Mouse (Mus musculus): ENCODE results near the gene Jdp2. TPM values are rescaled to one million over a fixed set of nuclear protein-coding genes. Genes with fewer than 3 reads are reported as not detected.

Jdp2 gene
- total and polyA plus RNA-seq, 2 experiments, result 1.1 to 1.6 TPM

- no peaks in the 10 kb centered on the region for H3K36me3 ChIP-seq (ENCODE audit: control insufficient read depth, insufficient read depth, low read length)
- TF ChIP-seq CTCF (IDR thresholded peaks at IDR 0.05; ENCODE audit: low read depth, low read length) (no peak), POLR2A (IDR thresholded peaks at IDR 0.05; ENCODE audit: extremely low read depth, insufficient read depth, low read length) (no peak)
- H3K79me2 ChIP-seq (ENCODE audit: control insufficient read depth, insufficient read depth, low read length), result no peaks in the 10 kb centered on the region
- H3K27ac ChIP-seq (replicated peaks; ENCODE audit: insufficient read depth, low read depth, low read length), result no peak overlapping the region
- H3K4me1 ChIP-seq (ENCODE audit: control insufficient read depth, insufficient read depth, low read length), result peaks cover 4% of the 10 kb centered on the region
- H3K4me3 ChIP-seq (ENCODE audit: insufficient read depth, low read depth, low read length), result no peak overlapping the region
- 86% methylated on average over 9 of the region's 9 CpGs for WGBS
- H3K27me3 ChIP-seq (ENCODE audit: control insufficient read depth, insufficient read depth, low read length), result no peaks in the 10 kb centered on the region
- H3K9ac ChIP-seq (ENCODE audit: low read depth, low read length), result no peak overlapping the region
- no peak for DNase-seq (ENCODE audit: extremely low read depth, low read depth, low spot score)
These were observed 4.9 kb downstream of the Jdp2 start for GRCm38 (mm10) chr12:85603767-85604166.

DNA sequence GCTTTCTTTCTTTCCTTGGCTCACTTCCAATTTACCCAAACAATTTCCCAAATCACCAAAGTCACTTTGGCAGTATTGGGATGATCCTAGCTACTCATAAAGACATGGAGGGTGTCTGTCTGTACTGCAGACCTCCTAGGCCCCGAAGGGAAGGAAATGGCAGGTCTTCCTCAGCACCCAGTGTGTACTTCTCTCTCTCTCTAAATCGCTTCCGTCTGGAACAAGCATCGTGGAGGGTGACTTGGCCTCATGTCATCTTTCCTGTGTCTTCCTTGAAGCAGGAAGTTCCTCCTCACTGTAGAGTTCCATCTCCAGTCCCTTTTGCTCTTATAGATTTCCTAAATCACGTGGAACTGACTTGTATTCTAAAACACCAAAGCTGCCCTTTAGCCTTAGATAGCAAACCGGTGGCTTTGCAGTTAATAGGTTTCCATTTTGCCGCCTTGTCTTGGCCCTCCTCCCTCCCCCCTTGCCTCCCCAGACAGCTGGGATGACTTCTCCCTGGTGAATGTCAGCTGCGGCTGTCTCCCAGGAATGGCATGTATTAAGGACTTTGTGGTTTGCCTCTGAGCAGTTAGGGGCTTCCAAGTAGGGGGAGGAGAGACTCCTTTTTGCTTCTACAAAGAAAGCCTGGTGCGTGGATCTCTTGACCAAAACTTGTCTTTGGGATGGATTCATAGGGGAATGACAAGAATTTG, 5.6 kb downstream of the Jdp2 start:
- H3K27me3 ChIP-seq (ENCODE audit: control insufficient read depth, insufficient read depth, low read length), result no peaks in the 10 kb centered on the region
- H3K36me3 ChIP-seq (ENCODE audit: control insufficient read depth, insufficient read depth, low read length), result no peaks in the 10 kb centered on the region
- H3K4me3 ChIP-seq (ENCODE audit: insufficient read depth, low read depth, low read length), result no peak overlapping the region
- peak; percentile 40 for DNase-seq (ENCODE audit: extremely low read depth, low read depth, low spot score)
- TF ChIP-seq CTCF (IDR thresholded peaks at IDR 0.05; ENCODE audit: low read depth, low read length) (no peak), POLR2A (IDR thresholded peaks at IDR 0.05; ENCODE audit: extremely low read depth, insufficient read depth, low read length) (no peak)
- peaks cover 4% of the 10 kb centered on the region for H3K4me1 ChIP-seq (ENCODE audit: control insufficient read depth, insufficient read depth, low read length)
- H3K79me2 ChIP-seq (ENCODE audit: control insufficient read depth, insufficient read depth, low read length), result no peaks in the 10 kb centered on the region
- no peak overlapping the region for H3K27ac ChIP-seq (replicated peaks; ENCODE audit: insufficient read depth, low read depth, low read length)
- no peak overlapping the region for H3K9ac ChIP-seq (ENCODE audit: low read depth, low read length)
- WGBS, result 66% methylated on average over 9 of the region's 9 CpGs

- Histone ChIP-seq H3K79me2 (ENCODE audit: control insufficient read depth, insufficient read depth, low read length) (no peaks in the 10 kb centered on the region), H3K4me3 (ENCODE audit: insufficient read depth, low read depth, low read length) (no peak overlapping the region), H3K27me3 (ENCODE audit: control insufficient read depth, insufficient read depth, low read length) (no peaks in the 10 kb centered on the region), H3K4me1 (ENCODE audit: control insufficient read depth, insufficient read depth, low read length) (peaks cover 2% of the 10 kb centered on the region), H3K9ac (ENCODE audit: low read depth, low read length) (no peak overlapping the region), H3K36me3 (ENCODE audit: control insufficient read depth, insufficient read depth, low read length) (no peaks in the 10 kb centered on the region), H3K27ac (replicated peaks; ENCODE audit: insufficient read depth, low read depth, low read length) (no peak overlapping the region)
- DNase-seq (ENCODE audit: extremely low read depth, low read depth, low spot score), result no peak
- TF ChIP-seq POLR2A (IDR thresholded peaks at IDR 0.05; ENCODE audit: extremely low read depth, insufficient read depth, low read length) (no peak), CTCF (IDR thresholded peaks at IDR 0.05; ENCODE audit: low read depth, low read length) (no peak)
- WGBS, result 81% methylated on average over 14 of the region's 14 CpGs
These were observed 9.0 kb downstream of the Jdp2 start for GRCm38 (mm10) chr12:85607519-85608449.

GRCm38 (mm10) chr12:85610167-85610566, 11.3 kb downstream of the Jdp2 start:
- Histone ChIP-seq H3K9ac (ENCODE audit: low read depth, low read length) (no peak overlapping the region), H3K4me3 (ENCODE audit: insufficient read depth, low read depth, low read length) (no peak overlapping the region), H3K4me1 (ENCODE audit: control insufficient read depth, insufficient read depth, low read length) (no peaks in the 10 kb centered on the region), H3K27ac (replicated peaks; ENCODE audit: insufficient read depth, low read depth, low read length) (no peak overlapping the region), H3K36me3 (ENCODE audit: control insufficient read depth, insufficient read depth, low read length) (no peaks in the 10 kb centered on the region), H3K27me3 (ENCODE audit: control insufficient read depth, insufficient read depth, low read length) (no peaks in the 10 kb centered on the region), H3K79me2 (ENCODE audit: control insufficient read depth, insufficient read depth, low read length) (no peaks in the 10 kb centered on the region)
- 93% methylated on average over 9 of the region's 9 CpGs for WGBS
- no peak for DNase-seq (ENCODE audit: extremely low read depth, low read depth, low spot score)
- TF ChIP-seq CTCF (IDR thresholded peaks at IDR 0.05; ENCODE audit: low read depth, low read length) (no peak), POLR2A (IDR thresholded peaks at IDR 0.05; ENCODE audit: extremely low read depth, insufficient read depth, low read length) (no peak)

DNA sequence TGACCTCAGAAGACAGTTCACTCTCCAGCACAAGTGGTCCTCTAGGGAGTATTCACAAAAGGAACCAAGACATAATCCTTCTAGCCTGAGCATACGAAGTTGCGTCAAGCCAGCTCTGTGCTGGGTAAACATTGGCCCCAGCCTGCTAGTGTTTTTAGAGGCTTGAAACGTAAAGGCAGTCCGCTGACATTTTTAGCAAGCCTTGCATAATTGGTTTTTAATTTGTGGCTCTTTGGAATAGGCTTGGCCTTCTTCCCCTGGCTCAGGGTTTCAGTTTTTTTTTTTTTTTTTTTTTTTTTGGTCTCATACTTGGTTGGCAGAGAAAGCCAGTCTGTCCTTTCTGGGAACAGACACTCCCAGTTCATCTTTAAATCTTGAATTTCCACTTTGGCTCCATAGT, 15.3 kb downstream of the Jdp2 start:
- no peak for DNase-seq (ENCODE audit: extremely low read depth, low read depth, low spot score)
- Histone ChIP-seq H3K4me3 (ENCODE audit: insufficient read depth, low read depth, low read length) (no peak overlapping the region), H3K27ac (replicated peaks; ENCODE audit: insufficient read depth, low read depth, low read length) (no peak overlapping the region), H3K36me3 (ENCODE audit: control insufficient read depth, insufficient read depth, low read length) (no peaks in the 10 kb centered on the region), H3K79me2 (ENCODE audit: control insufficient read depth, insufficient read depth, low read length) (no peaks in the 10 kb centered on the region), H3K9ac (ENCODE audit: low read depth, low read length) (no peak overlapping the region), H3K27me3 (ENCODE audit: control insufficient read depth, insufficient read depth, low read length) (no peaks in the 10 kb centered on the region), H3K4me1 (ENCODE audit: control insufficient read depth, insufficient read depth, low read length) (no peaks in the 10 kb centered on the region)
- 73% methylated on average over 4 of the region's 4 CpGs for WGBS
- TF ChIP-seq POLR2A (IDR thresholded peaks at IDR 0.05; ENCODE audit: extremely low read depth, insufficient read depth, low read length) (no peak), CTCF (IDR thresholded peaks at IDR 0.05; ENCODE audit: low read depth, low read length) (no peak)

Data from liver, adult 2 months (tissue).